Mouse (Mus musculus) cerebellum, adult (tissue): ENCODE measurements around the gene Btbd3.

Experiments used
- ATAC-seq: cut with Nextera tagmentation; 2 replicates; pipeline ENCODE4 v1.9.2; 2017; ENCODE audit warnings: mild to moderate bottlenecking, moderate library complexity, mixed read lengths; ENCODE audit not compliant: insufficient number of reproducible peaks, low FRiP score, low TSS enrichment

Gene Btbd3

DNA sequence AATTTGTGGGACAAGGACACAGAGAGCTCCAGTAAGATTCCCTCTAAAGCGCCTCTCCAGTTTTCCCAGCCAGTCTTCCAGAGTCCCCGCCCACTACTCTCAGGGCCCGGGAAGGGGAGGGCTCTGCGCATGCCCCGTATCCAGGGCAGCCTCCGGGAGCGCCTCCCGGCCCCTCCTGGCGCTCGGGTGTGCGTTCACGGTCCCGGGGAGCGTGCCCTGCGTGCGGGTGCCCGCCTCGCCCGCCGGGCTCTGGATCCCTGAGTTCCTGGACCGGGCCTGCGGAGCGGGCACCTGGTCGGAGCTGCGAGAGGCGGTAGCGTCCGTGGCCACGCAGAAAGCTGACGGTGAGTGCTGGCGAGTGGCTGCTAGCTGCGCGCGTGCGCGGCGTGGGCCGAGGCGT, at the start of gene Btbd3:
Gene Btbd3 (plus strand): TSS at position 155 of the 400 bp plus-strand sequence.
- ATAC-seq = peak; percentile 96

DNA sequence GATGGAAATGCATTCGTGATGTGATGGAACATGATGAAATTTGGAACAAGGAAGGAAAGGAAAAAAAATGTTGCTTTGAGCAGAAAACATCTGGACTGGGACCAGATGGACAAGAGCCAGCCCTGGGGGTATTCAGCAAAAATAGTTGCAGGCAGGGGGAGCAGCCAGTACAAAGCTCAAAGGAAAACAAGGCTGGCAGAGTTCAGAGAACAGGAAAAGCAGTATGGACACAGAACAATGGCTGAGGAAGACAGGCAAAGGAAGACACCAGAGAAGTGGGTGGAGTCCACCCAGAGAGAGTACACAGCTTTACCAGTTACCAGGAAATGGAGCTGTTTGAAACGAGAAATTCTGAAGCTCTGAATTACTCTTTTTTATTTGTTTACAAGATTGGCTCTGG, 40.8 kb upstream of the Btbd3 start:
- ATAC-seq = no peak

DNA sequence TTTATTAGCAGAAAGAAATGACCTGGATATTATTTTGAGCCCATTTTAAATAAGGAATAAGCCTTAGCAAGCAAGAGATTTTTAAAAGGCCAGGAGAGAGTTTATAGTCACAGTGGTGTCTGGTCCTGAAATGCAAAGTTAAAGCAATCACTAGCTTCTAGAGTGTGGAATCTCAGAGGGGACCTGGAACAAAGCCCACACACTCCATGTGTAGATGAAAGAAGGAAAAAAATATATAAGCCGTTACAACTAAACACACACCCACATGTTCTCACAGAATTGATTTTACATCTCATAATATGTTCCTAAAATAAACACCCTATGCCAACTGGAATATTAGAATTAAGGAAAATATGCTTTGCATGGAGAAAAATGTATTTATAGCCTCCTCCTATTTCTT, 36.1 kb upstream of the Btbd3 start:
- no peak for ATAC-seq

DNA sequence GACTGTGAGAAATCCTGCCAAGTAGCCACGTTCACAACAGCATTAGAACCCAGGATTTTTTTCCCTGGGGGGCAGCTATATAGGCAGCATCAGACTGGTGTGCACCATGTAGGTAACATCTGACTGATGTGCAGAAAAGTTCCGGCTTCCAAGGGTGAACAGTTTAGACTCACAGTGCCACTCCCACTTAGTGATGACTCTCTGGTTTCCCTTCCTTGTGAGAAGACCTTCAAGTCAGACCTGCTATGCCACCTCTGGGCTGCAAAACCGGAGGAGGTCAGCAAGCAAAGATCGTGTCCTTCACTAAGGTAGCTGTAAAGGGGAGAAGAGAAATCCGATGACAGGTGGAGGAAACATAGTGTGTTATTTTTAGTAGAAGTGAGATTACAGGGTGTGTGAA, 24.1 kb upstream of the Btbd3 start:
- no peak; the same call in 1 of the 2 replicates for ATAC-seq

DNA sequence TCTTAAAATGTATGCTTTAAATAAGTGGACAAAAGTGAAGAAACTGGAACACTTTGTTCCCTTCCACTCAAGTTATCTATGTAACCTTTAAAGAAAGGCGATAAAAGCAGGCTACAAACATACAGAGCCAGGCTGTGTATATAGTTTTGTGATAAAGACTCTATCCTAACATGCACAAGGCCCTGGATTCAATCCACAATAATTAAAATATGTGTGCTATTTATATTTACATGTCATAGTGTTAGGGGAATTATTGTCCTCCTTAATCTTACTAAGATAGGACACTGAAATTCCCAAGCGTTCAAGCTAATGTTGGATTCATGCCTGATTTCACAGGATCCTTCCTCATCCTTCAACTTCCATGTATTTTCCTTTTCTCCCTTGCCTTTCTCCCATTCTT, 20.2 kb upstream of the Btbd3 start:
- ATAC-seq = no peak

DNA sequence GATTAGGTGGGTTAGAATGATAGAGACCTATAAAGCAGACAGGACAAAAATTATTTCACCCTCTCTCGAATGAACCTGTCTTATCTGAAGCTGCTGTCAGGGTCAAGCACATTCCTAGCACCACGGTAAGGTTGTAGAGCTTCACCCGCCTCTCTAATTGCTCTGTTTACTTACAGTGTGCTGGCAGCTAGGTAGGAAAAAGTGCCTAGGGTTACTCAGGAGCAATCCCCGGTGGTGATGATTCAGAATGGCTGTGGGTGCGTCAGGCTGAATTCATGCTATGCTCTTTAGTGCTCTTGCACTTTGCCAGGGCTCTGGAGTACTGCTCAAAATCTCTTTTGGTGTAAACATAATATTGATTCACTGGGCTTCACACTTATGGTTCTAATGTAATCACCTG, 13.9 kb upstream of the Btbd3 start:
- ATAC-seq = no peak

DNA sequence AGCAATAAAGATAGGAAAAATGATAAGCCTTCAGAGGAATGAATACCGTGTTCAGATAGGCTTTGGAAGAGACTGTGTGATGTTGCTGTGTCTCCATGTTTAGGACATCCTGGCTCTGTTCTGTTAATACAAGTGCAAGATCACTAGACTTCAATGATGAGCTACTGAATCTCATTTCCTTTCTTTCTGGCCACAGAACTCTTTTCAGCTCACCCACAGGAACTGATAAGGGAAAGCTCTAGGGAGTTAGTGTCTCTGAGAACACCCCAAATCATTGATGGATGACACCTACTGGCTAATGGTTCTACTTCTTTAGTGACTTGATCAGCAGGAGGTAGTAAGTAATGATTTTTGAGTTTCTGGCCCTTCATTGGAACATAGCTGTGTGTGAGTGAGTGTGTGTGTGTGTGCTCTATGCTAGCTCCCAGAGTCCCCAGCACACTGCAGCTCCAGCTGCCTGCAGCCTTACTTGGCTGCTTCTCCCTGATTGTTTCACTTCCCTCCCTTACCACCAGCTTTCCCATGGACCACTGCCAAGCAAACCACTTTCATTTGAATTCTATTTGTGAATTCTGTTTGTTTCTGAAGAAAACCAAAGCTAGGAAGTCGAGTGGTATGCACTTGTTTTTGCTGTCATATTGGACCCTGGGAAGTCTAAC, 10.6 kb upstream of the Btbd3 start:
- ATAC-seq = no peak

DNA sequence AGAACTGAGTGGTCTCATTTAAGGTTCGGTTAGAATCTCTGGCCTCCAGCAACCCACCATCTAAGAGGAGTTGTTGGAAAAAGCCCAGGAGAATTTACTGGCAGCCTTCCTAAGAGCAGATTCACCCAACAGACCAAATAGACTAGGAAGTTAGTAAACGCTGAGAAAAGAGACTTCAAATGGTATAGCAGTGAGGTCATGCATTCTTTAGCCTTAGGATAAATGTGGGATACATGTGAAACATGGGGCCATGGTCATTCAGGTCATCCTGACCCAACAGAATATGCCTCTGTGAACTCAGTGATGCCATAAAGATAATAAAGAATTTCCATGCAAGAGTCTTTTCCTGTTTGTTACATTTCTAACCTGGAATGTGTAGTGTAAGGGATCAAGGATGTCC, 8.4 kb upstream of the Btbd3 start:
- ATAC-seq = no peak

DNA sequence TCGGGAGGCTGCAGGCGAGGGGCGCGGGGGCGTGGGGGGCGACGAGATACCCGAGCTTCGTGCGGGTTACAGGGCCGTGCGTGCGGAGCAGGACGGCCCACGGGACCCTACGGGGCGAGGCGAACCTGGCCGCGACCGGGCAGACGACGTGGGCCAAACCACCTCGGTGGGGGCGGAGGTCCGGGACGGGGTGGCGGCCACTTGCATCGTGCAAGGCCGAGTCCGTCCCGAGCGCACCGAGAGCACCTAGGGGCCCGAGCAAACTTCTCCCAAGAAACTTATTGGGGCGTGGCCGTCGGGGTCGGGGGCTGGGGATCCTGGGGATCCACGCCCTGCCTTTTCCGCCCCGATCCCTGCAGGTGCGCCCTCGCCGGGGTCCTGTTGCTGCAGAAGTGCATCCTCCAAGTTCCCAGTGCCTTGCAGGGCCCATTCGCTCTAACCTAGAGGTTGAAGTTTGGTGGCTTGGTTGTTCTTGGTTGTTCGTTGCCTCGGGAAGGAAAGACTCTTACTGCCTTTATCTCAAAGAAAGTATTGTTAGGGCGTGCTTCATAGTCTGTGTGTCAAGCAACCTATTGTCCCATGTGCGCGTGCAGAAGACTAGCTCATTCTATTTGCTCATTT, 596 bp downstream of the Btbd3 start:
- peak; percentile 54 for ATAC-seq

DNA sequence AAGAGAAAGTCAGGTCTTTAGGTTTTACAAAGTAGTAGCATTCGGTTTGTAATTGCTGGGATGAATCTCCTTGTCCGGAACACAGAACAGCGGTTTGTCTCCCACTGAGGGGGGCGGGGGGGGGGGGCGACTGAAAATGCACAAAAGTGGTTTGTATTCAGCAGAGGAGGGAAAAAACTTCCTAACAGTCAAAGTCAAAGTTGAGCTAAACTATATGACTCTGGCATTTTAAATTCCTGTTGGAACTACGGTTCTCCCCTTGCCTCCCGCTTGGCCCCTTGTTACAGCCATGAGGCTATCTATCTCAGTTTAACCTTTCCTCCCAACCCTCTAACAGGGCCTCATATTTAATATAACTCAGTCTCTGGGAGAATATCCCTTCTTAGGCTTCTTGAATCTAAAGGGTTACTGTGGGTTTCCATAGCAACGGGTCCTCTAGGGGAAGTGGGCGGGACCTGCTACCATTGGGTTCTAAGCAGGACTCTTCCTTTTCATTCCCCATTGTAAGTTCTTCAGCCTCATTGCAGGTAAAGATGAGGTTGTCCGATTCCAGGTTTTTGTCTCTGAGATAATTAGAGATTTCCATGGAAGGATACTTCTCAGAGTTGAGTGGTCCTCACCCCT, 1.4 kb downstream of the Btbd3 start:
- ATAC-seq = no peak

DNA sequence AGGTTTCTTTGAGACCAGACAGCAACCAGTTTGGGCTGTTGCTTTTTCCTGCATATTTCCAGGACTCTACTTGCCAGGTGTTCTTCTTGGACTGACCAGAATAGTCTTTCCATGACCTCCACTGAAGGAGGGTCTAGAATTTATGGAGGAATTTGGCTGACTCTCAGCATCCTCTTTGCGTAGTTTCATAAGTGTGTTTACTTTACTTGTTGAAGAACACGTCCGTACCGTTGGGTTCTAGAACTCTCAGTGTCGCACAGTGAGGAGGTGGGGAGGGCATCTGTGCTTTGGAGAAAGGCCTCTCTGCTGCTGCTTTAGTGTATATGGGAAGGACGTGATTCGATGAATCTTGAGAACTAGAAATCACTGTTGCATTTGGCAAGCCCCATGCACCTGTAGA, 4.8 kb downstream of the Btbd3 start:
- ATAC-seq = no peak

DNA sequence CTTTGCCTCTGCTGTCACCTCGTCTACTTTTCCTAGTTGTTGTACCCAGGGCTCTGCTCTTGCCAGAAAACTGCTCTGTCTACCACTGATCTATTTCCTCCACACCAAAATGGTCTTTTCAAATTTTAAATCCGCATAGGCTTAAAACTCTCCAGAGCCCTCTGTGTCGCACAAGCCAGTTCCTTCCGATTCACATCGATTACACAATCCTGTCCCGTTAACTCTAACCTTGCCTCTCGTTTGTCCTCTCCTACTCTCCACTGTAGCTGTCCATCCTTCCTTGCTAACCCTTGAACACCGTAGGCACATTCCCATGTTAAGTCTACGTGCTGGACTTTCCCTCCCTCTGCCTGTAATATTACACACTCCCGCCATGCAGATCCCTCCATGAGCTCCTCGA, 6.5 kb downstream of the Btbd3 start:
- ATAC-seq = no peak

DNA sequence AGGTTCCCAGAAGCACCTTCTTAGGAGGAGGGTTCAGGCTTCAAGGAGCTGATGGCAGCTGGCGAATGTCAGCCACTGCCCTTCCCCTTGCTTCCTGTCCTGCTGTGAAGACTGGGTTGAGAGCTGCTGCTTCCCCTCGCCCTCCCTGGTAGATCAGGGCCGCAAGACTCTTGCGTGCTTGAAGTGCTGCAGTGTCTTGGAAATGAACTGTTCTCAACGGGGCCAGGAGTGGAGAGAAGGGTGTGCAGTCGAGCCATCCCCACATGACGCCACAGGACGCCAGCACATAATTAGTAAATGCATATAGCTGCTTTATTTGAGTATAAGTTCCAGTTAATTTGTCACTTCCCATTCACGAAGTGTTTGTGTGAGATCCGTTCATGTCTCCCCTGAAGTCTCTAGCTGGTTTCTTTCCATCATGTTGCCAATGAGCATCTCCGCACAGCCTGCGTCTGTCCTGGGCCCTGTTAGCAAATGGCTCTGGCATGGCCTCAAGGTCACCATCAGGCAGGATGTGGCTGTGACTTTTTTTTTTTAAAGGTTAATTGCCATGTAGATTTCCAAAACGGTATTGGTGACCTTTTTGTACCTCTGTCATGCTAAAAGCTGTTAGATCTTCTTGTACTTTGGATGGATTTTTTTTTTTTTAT, 9.1 kb downstream of the Btbd3 start:
- peak; percentile 43; the same call in 1 of the 2 replicates for ATAC-seq

DNA sequence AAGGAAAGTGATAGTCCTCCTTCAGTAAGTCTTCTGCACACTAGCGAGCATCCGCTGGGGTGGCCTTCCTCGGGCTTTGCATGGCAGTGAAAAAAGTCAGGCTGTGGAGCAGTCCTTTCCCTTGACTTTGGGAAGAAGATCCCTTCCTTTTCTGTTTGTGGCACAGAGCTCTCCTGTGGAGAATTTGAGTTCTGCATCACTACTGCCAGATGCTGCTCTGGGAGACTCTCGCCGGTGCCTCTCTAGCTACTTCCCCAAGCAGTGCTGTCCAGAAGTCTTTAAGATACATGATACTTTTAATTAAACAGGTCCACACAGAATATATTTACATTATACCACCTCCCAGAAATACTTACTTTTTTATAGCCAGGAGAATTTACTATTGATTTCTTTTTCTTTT, 10.3 kb downstream of the Btbd3 start:
- no peak for ATAC-seq

DNA sequence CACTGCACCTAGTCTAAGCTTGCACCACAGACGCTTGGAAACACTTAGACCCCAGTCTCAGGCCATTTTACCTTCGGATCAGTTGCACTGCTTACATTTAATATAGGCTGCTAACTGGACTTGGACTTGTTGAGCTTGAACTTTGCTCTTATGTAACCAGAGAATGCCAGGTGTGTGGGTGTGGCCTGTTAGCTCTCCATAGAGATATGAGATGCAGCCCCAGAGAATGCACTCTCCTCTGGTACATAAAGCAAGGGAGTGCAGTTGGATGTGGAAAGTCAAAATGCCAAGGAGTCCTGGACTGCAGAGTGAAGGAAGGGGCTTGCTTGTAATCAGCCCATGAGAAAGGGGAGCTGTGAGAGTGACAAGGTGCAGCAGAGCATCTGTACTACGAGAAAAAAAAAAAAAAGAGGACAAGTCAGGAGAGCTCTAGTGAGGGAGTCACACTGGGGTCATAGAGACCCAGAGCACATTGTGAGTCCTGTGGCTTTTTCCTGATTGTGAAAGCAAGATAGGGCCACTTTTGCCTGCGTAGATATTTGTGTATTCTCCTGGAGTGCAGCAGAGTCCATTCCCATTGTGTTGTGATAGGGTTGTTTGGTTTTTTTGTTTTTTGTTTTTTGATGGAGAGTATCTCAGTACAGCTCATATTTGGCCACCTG, 11.6 kb downstream of the Btbd3 start:
- no peak for ATAC-seq

DNA sequence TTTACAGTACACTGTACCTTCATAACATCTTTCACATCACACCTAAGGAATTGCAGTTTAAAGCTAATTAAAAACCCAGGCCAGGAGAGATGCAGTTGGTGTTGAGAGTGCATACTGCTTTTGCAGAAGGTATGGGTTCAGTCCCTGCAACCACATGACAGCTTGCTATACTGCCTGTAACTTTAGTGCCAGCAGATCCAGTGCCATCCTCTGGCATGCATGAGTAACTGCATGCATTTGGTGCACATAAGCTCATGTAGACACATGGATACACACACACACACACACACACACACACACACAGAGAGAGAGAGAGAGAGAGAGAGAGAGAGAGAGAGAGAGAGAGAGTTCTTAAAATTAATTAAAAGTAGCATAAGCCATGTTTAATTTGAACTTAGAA, 13.0 kb downstream of the Btbd3 start:
- no peak for ATAC-seq

DNA sequence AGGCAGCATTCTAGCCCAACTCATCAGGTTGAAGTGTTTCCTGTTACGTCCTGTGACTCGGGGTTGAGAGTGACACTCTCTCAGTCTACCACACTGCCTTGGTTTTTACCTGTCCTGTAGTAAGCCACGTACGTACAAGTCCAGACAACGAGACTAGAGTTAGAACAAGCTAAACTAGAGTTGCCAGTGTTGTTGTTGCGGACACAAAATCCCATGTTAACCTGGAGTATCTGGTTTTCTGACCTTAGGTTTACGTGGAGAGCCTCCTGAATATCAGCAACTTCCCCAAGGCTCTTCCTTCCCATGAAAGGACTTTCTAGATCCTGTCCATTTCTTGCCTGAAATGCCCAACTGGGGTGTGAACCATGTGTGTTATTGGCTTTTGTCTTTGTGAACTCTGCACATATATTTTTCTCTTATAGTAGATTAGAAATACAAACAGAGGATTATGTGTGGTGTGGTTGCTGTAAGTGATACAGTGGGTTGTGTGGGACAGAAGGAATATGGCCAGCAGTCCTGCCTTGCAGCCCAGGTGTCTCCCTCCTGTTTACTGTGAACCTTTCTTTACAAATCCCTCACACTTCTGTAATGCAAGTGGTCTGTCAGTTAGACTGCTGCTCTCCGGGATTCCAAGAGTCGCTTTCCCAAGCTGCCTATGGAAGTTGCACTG, 17.2 kb downstream of the Btbd3 start:
- ATAC-seq = no peak

DNA sequence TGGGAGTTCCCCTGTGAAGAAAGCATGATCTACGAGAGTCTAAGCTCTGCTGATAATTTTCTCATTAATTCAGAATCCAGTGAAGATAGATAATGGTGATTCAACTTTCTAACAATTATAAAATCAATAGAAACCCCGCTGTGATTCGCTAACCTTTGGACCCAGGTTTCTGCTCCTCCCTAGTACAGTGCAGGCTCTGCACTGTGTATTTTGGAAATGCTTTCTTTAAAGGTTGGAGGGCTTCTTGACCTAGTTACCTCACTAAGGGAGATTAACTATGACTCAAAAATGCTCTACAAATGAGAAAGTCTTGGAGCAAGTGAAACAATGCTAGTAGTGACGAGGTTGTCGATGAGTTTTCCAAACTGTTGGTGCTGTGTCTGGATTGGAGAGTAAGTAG, 17.7 kb downstream of the Btbd3 start:
- ATAC-seq = no peak

DNA sequence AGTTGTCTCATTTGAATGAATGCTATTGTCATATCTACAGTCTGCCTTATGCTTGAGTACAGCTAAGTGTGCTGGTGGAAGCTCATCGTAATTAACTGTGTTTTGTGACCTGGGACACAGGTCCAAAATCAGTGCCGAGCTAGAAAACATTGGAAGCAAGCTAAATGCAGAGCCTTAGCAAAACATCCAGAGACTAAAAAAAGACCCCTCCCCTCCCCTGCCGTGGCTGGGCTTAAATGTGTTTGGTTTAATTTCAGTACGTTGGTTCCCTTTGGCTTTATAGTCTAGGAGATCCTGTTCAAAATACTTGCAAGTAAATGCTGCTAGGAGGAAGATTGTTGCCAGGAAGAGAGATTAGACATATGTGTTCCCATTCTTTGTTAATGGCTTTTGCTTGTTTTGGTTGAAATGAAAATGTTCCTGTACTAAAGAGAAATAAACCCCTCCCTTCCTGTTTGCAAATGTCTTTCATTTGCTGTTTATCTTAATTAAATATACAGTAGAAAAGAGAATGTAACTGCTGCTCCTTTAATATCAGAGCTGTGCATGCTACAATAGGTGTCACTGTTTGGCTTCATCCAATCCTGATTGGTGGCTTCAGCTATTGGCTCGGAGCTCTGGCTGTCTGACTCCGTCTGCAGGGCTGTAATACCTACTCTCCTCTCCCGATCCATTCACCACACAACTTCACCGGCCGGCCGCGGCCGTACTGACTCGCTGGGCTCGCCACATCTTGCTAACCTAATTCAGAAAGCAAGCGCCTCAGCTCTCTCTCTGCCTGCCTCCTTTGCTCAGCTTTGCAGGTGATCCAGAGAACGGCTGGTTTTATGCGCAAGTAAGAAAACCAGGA, 21.7 kb downstream of the Btbd3 start:
- ATAC-seq = peak; percentile 90
